Mouse (Mus musculus) ES-Bruce4 (cell line): Measurements from ENCODE around the gene Ypel4. TPM values are rescaled to one million over a fixed set of nuclear protein-coding genes. Genes with fewer than 3 reads are reported as not detected.
A peak's percentile ranks its signal among the peaks of the same experiment; 100 is the strongest.

ENCODE experiments used
- H3K27ac ChIP-seq: 2 replicates; pipeline ENCODE4 v1.5.1; 2012; ENCODE audit warnings: low read length, inconsistent platforms; ENCODE audit not compliant: insufficient read depth
- H3K27me3 ChIP-seq: 2 replicates; pipeline ENCODE4 v1.6.1; 2012; ENCODE audit warnings: mild to moderate bottlenecking, low read length, inconsistent platforms; ENCODE audit not compliant: control insufficient read depth, poor library complexity, insufficient read depth, severe bottlenecking
- H3K36me3 ChIP-seq: 2 replicates; pipeline ENCODE4 v1.6.1; 2012; ENCODE audit warnings: inconsistent platforms, mild to moderate bottlenecking, low read length, moderate library complexity; ENCODE audit not compliant: control insufficient read depth, poor library complexity, insufficient read depth, severe bottlenecking
- H3K4me1 ChIP-seq: one replicate; pipeline ENCODE4 v1.8.1; 2011; ENCODE audit warnings: low read length; ENCODE audit not compliant: control insufficient read depth, insufficient read depth
- H3K4me3 ChIP-seq: 2 replicates; pipeline ENCODE4 v1.5.1; 2011; ENCODE audit warnings: low read depth, mild to moderate bottlenecking, low read length
- H3K9ac ChIP-seq: 2 replicates; pipeline ENCODE4 v1.6.1; 2012; ENCODE audit warnings: low read depth, mild to moderate bottlenecking, inconsistent platforms; ENCODE audit not compliant: poor library complexity, severe bottlenecking
- H3K9me3 ChIP-seq: replicated peaks from 2 replicates; pipeline ENCODE4 v1.6.1; 2012; ENCODE audit warnings: mild to moderate bottlenecking, low read length, inconsistent platforms; ENCODE audit not compliant: control insufficient read depth, poor library complexity, insufficient read depth, severe bottlenecking
- CTCF ChIP-seq: IDR thresholded peaks from one replicate; pipeline ENCODE4 v1.8.1; 2011; ENCODE audit warnings: low read depth, low read length
- EP300 ChIP-seq: IDR thresholded peaks from 2 replicates; pipeline ENCODE4 v1.6.1; 2011; ENCODE audit warnings: low read depth, low read length; ENCODE audit not compliant: insufficient read depth
- POLR2A ChIP-seq: IDR thresholded peaks from one replicate; pipeline ENCODE4 v1.8.1; 2011; ENCODE audit warnings: low read length; ENCODE audit not compliant: insufficient read depth
- polyA plus RNA-seq: library from polyadenylated mRNA; stranded (reverse); fragments of >200 nt; gene quantifications from 2 replicates; pipeline ENCODE4 v1.2.4, GENCODE M21; 2011; ENCODE audit warnings: low read depth; ENCODE audit not compliant: missing spikeins, insufficient read depth, insufficient read length

Gene Ypel4
- polyA plus RNA-seq, 1 experiment: 0.73 TPM

GRCm38 (mm10) chr2:84738271-84738911 is 4.5 kb downstream of the Ypel4 start:
- peak; percentile 48 for TF ChIP-seq CTCF
- 0 out of 2 replicates have a peak, but pooled peaks have one; percentile 54 for TF ChIP-seq EP300
- TF ChIP-seq POLR2A: no peak
- Histone ChIP-seq H3K4me1 (no peaks in the 10 kb centered on the region), H3K4me3 (no peak overlapping the region), H3K27ac (peak overlapping the region; percentile 91), H3K27me3 (no peaks in the 10 kb centered on the region), H3K9ac (peak overlapping the region; percentile 8; the same call in 1 of the 2 replicates), H3K36me3 (peaks cover 4% of the 10 kb centered on the region), H3K9me3 (no peaks in the 10 kb centered on the region)

- peak overlapping the region; percentile 64 for H3K4me3 ChIP-seq
- H3K27me3 ChIP-seq: no peaks in the 10 kb centered on the region
- no peaks in the 10 kb centered on the region for H3K4me1 ChIP-seq
- H3K9ac ChIP-seq: peak overlapping the region; percentile 94
- TF ChIP-seq POLR2A (no peak), EP300 (no peak), CTCF (no peak)
- no peaks in the 10 kb centered on the region for H3K9me3 ChIP-seq
- peak overlapping the region; percentile 91 for H3K27ac ChIP-seq
- H3K36me3 ChIP-seq: peaks cover 4% of the 10 kb centered on the region
Measured at GRCm38 (mm10) chr2:84740608-84741333, 6.9 kb downstream of the Ypel4 start.

- Histone ChIP-seq H3K27me3 (no peaks in the 10 kb centered on the region), H3K36me3 (peaks cover 4% of the 10 kb centered on the region), H3K9me3 (no peaks in the 10 kb centered on the region), H3K4me1 (no peaks in the 10 kb centered on the region), H3K4me3 (peak overlapping the region; percentile 86), H3K9ac (peak overlapping the region; percentile 94), H3K27ac (peak overlapping the region; percentile 91)
- TF ChIP-seq POLR2A (no peak), EP300 (0 out of 2 replicates have a peak, but pooled peaks have one; percentile 27)
Measured at GRCm38 (mm10) chr2:84741841-84742450, 8.1 kb downstream of the Ypel4 start.

- no peaks in the 10 kb centered on the region for H3K4me1 ChIP-seq
- H3K9me3 ChIP-seq: no peaks in the 10 kb centered on the region
- H3K27ac ChIP-seq: peak overlapping the region; percentile 91
- TF ChIP-seq EP300 (peak; percentile 91), POLR2A (peak; percentile 24), CTCF (no peak)
- H3K36me3 ChIP-seq: peaks cover 4% of the 10 kb centered on the region
- H3K27me3 ChIP-seq: no peaks in the 10 kb centered on the region
- peak overlapping the region; percentile 94 for H3K9ac ChIP-seq
- H3K4me3 ChIP-seq: peak overlapping the region; percentile 86
Measured at GRCm38 (mm10) chr2:84742451-84743283, 8.8 kb downstream of the Ypel4 start.

GRCm38 (mm10) chr2:84743561-84743960 is 9.7 kb downstream of the Ypel4 start, which contains the start of gene Gm19426:
Gene Gm19426, minus strand, starts transcription at chr2:84743655.
- H3K27ac ChIP-seq: peak within 1 kb of the TSS; percentile 97
- H3K4me1 ChIP-seq: no peaks in the 10 kb centered on the region
- TF ChIP-seq CTCF (no peak), POLR2A (peak; percentile 68), EP300 (peak; percentile 29; the same call in 1 of the 2 replicates)
- peak within 1 kb of the TSS; percentile 94 for H3K9ac ChIP-seq
- H3K9me3 ChIP-seq: no peaks in the 10 kb centered on the region
- peaks cover 4% of the 10 kb centered on the region for H3K36me3 ChIP-seq
- peak within 1 kb of the TSS; percentile 92 for H3K4me3 ChIP-seq
- no peaks in the 10 kb centered on the region for H3K27me3 ChIP-seq
